Mouse (Mus musculus) gastrocnemius, postnatal 14 days (tissue): ENCODE data around the gene Nos3. TPM values are rescaled to one million over a fixed set of nuclear protein-coding genes. Genes with fewer than 3 reads are reported as not detected.

Source experiments
- DNase-seq: peaks from one replicate; pipeline ENCODE4 v3.0.0; 2021; ENCODE audit warnings: mixed read lengths
- intact Hi-C: fragments of 180-260 bp; cut with DNase I; formaldehyde crosslinking; loops from one replicate; pipeline ENCODE4 v1.15.1; 2025; ENCODE audit warnings: low total_unique reads
- total RNA-seq, 2 experiments: library from RNA; stranded (reverse); gene quantifications; 2 replicates each; pipeline ENCODE4 v1.2.3; 2021

Gene Nos3
- total RNA-seq, 2 experiments from 2014 or later: 8.6 to 10.6 TPM

DNA sequence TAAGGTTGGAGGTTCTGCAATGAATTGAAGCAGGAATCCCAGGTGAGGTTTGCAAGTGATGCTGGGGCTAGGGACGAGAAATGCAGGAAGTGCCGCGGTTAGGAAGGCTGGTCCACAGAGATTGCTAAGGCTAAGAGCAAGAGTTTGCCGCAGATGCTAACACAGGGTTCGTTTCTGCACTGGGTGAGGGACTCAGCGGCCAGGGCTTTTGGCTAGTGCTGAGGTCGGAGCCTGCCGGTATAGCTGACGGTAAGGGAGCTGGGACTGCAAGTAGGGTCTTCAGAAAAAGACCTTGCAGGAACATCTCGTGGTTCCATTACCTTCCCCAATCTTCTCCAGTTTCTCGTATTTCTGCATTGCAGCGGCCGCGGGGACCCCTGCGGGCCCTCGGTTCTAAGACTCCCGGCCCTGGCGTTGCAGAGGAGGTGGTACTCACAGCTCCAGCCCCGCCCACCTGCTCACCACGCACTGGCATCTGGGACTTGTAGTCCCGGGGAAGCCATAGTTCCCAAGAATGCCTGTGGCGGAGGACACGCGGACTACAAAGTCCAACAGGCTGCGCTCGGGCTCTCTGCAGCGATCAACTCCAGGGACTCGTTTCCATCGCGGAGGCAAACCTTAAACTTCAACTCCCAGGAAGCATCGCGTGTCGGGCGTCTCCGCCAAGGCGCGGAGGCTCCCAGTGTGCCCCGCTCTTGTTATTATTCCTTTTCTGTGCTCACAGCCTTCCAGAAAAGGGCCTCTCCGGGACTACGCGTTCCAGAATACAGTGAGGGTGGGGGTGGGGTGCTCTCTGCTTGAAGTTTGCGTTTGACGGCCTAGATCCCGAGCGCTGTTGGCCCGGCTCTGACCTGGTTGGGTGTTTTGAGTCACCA, 58.8 kb downstream of the Nos3 start, which contains the start of the genes Cdk5 and Slc4a2:
Gene Cdk5 (minus strand): TSS at position 402 of the 875 bp plus-strand sequence.
Gene Slc4a2 (plus strand): TSS at position 709 of the 875 bp plus-strand sequence.
- peak; percentile 99 for DNase-seq
- intact Hi-C loops: no loop called here

DNA sequence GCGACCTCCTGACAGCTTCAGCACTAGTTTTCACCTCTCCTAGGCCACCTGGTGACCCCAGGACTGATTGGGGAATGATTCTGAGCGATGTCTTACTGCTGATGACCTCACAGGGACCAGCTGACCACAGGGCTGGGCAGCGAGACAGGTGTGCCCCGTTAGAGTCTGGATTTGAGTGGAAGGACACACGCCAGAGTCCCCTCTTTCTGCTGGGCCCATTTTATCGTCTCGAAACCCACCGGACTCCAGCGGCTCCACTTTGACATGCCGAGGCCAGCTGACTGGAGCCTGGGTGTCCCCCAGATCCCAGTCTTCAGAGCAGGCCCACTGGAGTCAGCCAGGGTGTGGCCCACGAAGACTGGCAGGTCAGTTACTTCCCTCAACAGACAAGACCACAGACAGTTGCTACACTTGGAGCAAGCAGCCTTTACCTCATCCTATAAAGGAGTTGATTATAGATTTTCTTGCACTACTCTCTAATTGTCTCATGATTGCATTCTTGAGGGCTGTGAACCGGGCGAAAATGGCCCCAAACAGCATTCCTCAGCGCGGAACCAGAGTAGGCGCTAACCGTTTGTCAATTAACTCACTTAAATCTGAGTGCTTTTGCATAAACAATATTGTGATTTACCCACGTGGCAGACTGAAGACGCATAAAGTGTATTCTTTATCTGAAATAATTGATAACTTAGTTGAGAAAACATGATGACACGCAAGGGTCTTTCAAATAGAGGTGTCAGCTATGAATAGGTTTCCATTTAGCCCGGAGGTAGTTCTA, 59.6 kb downstream of the Nos3 start:
- intact Hi-C loops: no loop called here
- DNase-seq: no peak

DNA sequence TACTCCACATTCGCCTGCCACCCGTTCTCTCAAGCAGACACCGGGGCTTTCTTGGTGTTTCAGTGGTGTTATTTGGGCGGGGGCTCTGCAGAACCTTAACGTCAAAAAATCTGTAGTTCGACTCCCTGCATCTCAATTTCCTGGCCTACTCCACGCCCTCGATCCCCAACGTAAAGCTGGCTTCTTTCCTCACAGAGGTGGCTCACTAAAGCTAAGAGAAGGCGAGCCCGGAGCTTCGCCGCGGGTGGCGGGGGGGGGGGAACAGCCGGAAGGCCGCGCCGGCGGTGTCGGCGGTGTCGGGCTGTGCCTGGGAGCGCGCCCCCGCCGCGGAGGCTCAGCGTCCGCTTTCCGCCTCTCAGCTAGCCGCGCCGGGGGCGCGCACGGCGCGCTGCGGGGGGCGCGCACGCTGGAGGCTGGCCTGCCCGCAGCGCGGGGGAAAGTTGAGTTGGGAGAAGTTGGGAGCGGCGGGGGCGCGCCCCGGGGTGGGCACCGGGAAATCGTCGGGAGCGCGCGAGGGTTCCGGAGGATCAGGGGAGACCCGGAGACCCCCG, 60.3 kb downstream of the Nos3 start:
- intact Hi-C loops: no loop called here
- DNase-seq: peak; percentile 90

DNA sequence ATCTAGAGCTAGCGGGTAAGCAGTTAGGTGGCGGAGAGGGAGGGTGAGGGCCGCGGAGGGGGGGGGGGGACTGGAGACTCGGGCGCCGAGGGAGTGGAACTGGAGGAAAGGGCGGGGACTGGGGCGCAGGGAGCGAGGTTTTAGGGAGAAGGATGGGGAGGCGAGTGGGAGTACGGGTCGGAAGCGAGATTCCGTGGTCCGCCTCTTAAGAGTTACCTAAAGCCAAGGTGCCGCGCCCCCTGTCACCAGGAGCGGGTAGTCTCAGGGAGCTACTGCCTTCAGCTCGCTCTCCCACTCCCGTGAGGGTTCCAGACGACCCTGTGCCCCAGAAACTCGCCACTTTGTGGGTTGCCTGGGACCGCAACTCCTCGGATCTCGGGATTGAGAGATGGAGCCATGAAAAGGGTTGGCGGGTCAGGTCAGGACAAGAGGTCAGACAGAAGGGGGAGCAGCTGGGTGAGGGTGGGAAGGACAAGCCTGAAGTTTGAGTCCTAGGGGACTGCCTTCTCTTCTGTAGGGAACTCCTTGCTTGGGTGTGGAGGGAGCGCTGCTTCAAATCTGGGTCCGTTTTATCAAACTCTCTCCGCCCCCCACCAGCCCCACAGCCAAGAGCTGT, 60.9 kb downstream of the Nos3 start:
- no peak for DNase-seq
- intact Hi-C loops: no loop called here

DNA sequence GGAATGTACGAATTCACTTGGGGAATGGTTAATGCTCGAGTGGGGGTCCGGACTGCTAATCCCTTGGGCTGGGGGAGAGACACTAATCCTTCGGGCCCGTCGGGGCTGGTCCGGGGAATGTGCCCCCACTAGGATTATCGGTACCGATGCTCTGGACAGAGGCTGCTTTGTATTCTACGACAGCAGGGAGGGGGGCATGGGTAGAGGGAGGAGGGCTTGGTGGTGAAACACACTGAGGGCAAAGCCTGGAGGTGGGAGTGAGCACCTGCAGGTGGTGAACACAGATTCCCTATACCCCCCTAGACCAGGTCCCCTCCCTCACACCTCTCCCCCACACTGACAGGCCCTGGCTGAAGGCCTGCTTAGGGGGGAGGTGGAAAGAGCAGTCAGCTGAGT, 61.4 kb downstream of the Nos3 start:
- no peak for DNase-seq
- intact Hi-C loops: no loop called here

DNA sequence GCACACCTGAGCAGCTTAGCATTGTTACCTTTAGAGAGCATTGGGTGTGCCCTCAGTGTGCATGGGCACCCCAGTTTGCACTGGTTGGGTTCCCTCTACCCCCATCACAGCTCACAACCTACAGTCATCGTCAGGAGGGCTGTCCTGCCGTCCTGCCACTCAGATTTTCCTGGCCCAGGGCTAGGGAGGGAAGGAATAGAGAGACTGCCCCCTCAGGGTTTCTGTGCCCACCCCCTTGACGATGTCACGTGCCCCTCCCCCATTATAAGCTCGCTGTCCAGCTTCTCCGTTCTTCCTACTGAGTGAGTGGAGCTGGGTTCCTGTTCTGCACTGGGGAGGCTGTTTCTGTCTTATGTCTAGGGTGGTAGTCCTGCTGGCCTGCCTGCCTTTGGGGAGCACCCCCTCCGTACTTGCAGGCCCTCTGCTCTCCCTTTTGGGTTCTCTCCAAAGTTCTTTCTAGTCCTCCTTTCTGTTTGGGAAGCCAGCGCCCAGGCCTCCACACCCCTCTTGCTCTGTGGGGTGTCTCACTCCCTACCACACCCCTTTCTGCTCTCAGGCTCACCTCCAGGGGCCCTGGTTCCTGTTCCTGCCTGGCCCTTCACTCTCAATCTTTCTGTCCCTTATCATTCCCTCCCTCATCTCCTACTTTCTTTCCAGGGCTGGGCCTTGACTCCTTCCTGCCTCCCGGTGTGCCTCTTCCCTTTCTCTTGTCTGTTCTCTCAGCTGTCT, 62.1 kb downstream of the Nos3 start:
- intact Hi-C loops: no loop called here

DNA sequence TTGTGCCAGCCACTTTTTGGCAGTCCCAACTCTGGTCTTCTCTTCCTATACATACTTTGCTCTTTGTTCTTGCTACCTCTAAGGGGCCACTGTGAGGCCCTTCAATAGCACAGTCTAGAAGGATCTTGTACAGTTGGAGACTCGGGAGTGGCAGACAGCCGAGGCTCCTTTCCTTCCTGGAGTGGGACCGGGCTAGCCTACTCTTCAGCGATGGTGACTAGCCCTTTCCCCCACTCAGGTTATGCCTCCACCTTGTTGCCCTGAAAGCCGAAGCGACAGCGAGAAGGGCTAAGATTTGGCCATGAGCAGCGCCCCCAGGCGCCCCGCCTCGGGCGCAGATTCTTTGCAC, 62.6 kb downstream of the Nos3 start:
- intact Hi-C loops: no loop called here
- no peak for DNase-seq

More for the DNA sequence above, 62.1 kb downstream of the Nos3 start:
- DNase-seq: no peak

DNA sequence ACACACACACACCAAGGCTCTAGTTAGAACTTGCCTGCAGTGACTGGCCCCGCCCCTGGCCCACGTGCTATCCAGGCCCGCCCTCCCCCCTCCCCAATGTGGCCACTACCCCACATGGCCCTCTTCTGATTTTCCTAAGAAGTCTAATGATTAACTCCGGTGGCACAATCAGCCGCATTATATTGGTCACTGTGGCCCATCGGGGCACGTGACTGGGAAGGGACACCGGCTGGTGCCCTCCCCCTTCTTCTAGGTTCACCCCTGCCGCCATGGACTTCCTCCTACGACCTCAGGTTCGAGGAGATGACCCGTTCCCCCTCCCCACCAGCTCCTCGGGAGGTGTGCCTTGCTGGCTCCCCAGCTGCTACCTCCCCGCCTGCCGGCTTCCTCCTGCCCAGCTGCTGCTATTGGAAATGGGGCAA, 63.4 kb downstream of the Nos3 start:
- intact Hi-C loops: no loop called here
- DNase-seq: no peak

DNA sequence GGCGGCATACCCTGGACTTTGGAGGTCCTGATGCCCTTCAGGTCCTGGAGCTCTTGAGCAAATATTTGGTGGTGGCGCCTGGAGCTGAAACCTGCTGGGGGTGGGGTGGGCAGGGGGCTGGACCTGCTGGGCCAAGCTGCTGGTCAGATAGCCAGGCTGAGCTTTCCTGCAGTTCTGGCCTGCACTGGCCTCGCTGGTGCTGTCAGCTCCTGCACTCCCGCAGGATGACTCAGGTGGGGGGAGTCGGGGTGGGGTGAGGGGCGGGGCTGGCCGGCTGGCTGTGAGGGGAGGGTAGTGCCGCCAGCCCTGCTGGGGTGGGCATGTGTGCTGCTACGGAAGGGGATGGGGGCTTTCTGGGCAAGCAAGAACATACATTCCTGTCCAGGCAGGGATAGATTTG, 64.0 kb downstream of the Nos3 start:
- intact Hi-C loops: no loop called here
- DNase-seq: no peak

DNA sequence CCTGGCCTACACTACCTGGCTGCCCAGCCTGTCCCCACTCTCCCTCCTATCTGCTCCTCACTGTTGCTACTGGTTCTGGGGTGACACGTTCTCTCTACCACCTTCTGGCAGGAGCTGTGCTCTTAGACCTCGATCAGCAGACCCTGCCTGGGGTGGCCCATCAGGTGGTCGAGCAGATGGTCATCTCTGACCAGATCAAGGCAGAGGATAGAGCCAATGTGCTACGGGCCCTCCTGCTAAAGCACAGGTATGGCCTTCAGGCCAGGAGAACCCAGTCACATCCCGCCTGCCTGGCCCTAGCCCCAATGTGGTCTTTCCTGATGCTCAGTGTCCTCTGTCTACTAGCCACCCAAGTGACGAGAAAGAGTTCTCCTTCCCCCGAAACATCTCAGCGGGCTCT, 69.4 kb downstream of the Nos3 start:
- no peak for DNase-seq
- intact Hi-C loops: no loop called here

Other genes with a start within 250 kb of the Nos3 start
- gene Nupl2, start 199.8 kb upstream of the Nos3 start, total RNA-seq: 1 to 10 TPM; 5.6 to 6.5 TPM
- 1 to 10 TPM; 1.8 to 4.2 TPM for gene Kcnh2, start 13.2 kb upstream of the Nos3 start, total RNA-seq
- under 1 TPM; 0.11 to 0.14 TPM for gene Atg9b, start 27.3 kb downstream of the Nos3 start, total RNA-seq
- gene Abcb8, start 28.9 kb downstream of the Nos3 start, total RNA-seq: 10 to 100 TPM; 36.2 to 43.6 TPM
- gene Asic3, start 48.6 kb downstream of the Nos3 start, total RNA-seq: under 1 TPM in 1 of 2 experiments, not detected in 1; 0.29 TPM
- gene Cdk5, start 58.7 kb downstream of the Nos3 start, total RNA-seq: 10 to 100 TPM; 12.4 to 13.4 TPM
- 10 to 100 TPM; 21.7 to 22.8 TPM for gene Slc4a2, start 59.0 kb downstream of the Nos3 start, total RNA-seq
- 100 to 1,000 TPM; 132 to 146 TPM for gene Fastk, start 80.5 kb downstream of the Nos3 start, total RNA-seq
- gene Tmub1, start 83.0 kb downstream of the Nos3 start, total RNA-seq: 10 to 100 TPM; 11.4 to 13.7 TPM
- 10 to 100 TPM; 44.7 to 49.8 TPM for gene Agap3, start 87.4 kb downstream of the Nos3 start, total RNA-seq
- not detected for gene Gbx1, start 162.4 kb downstream of the Nos3 start, total RNA-seq
- gene Asb10, start 176.2 kb downstream of the Nos3 start, total RNA-seq: 10 to 100 TPM; 36.2 to 38.4 TPM
- not detected for gene 4931409K22Rik, start 192.0 kb downstream of the Nos3 start, total RNA-seq
- gene Abcf2, start 212.7 kb downstream of the Nos3 start, total RNA-seq: 10 to 100 TPM; 78.5 to 84.4 TPM
- gene Chpf2, start 221.9 kb downstream of the Nos3 start, total RNA-seq: 10 to 100 TPM; 15.8 to 17.9 TPM